Mouse (Mus musculus) natural killer cell, adult 2 months (primary cell): ENCODE results near the gene Agpat4.
"Not testable (repeated sequence)": the region's sequence is repeated elsewhere in the genome, so short reads cannot be mapped to it uniquely, and the experiment has no call there.

Experiments used
- DNase-seq, 2 experiments: peaks; one replicate each; pipeline ENCODE4 v3.0.0; 2022; ENCODE audit warnings: low spot score in 2 of 2

Gene Agpat4

GRCm38 (mm10) chr17:12122262-12122661 lies 3.8 kb downstream of the Agpat4 start:
- not testable (repeated sequence) for DNase-seq

DNA sequence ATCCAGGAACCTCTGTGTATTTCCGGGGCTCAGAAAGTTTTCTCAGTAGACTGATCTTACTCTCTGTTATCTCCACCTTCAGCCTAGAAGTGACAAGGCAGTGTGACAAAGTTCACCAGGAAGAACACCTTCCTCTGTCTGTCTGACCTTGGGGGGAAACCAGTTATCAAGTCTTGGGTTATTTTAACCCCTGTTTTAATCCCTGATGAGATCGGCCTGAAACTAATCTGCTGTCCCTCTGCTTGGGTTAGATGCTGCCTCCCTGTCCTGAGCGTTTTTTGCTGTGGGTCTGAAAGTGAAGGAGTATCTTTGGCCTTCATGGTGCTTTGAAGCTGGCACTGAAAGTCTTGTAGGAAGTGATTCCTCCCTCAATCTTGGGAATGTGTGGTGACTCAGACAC lies 4.7 kb downstream of the Agpat4 start:
- no peak for DNase-seq

DNA sequence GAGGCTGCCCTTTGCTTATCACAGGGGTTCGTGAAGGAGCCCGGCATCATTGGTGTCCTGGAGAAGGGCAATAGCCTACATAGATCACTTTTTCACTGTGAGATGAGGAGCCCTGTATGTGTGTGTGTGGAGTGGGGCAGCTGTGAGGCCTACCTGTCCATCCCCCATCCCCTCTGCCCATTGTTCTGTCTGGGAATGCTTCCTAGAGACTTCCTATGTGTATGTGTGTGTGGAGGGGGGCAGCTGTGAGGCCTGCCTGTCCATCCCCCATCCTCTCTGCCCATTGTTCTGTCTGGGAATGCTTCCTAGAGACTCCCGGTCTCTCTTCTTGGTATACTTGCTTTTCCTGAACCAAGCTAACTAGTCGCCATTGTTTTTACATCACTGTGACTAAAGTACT lies 8.6 kb downstream of the Agpat4 start:
- no peak for DNase-seq

GRCm38 (mm10) chr17:12128976-12129375 lies 10.5 kb downstream of the Agpat4 start:
- no peak for DNase-seq

DNA sequence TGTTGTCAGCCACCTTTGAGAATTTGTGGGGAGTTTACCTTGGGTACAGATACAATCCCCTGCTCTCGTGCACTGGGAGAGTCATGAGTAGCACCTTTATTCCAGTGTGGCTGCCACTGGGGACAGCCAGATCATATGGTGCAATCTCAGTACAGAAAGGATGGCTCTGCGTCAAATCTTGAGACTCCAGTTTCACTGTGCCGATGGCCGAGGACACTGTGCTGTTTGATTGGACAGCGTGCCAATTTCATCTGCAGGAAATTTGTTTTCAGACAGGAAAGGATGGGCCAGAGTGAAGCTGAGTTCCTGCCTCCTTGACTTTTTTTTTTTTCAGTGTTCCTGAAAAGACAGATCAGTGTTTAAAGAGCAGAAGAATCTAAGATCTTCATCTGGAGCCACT lies 12.7 kb downstream of the Agpat4 start:
- DNase-seq = no peak

DNA sequence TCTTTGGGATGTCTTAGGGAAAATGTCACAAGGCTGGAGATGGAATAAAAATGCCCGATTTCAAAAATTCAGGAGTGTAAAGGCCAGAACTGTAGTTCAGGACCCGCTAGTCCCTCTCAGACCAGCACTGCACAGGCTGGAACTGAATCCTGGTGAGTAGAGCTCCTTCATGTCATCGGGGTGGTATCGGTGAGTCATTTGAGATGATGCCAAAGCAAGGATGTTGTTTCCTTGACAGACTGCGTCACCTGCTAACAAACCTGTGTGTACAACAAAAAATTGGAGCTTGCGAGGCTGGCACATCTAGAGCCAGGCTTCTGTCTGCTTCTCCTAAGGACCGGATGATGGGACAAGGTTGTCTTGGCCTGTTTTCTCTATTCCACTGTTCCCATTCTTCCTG lies 13.1 kb downstream of the Agpat4 start:
- no peak for DNase-seq

GRCm38 (mm10) chr17:12132904-12133303 lies 14.4 kb downstream of the Agpat4 start:
- no peak for DNase-seq

DNA sequence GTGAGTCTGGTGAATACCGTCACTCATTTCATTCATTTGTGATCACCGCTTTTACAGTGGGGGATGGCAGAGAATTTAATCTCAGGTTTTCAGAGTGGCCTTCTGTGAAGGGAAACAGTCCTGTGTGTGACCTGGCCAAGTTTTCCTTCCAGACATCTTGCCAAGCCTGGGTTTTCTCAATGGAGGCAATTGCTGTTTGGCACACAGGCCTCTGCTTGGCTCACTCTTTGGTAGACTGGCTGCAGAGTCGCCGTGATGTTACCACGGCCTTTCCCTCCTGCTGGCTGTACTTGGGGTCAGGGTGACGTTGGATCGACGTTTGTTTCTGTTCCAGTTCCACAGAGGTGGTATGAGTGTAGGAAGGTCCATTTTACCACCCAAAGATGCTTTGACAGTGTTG lies 15.5 kb downstream of the Agpat4 start:
- DNase-seq = no peak

- no peak for DNase-seq
Observed at GRCm38 (mm10) chr17:12134975-12135633, 16.6 kb downstream of the Agpat4 start.

DNA sequence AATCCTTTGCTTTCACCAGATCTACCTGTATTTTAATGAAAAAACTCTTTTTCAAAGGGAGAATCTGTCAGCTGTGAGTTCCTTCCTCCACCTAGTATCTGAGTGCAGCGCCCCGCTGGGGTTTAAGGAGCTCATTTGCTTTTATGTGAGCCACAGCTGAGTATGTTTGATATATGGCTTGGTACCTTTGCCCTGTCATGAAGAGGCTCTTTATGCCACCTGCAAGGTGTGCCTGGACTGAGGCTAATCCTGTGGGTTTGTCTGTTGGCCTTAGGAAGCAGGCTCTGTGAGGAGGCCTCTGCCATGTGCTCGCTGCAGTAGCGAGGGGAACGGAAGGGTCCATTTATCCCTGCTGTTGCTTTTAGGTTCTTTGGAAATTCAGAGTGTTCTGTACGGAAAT lies 19.9 kb downstream of the Agpat4 start:
- no peak for DNase-seq

DNA sequence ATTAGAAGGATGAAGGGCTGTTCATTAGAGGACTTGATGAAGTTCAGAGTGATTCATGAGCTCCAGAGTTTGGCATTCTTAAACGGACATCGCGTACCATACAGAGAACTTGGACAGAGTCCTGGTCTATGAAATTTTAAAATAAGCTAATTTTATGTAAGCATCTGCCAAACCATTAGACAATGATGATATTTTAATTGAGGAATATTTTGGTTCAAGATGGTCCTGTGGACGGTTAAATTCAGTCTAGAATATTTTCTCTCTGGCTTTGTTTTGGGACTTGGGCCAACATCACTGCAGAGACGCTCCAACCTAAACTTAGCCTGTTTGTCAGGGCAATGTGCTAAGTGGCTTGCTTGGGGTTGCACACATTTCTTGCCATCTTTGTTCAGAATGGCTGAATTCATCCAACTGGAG lies 25.5 kb downstream of the Agpat4 start:
- no peak for DNase-seq

DNA sequence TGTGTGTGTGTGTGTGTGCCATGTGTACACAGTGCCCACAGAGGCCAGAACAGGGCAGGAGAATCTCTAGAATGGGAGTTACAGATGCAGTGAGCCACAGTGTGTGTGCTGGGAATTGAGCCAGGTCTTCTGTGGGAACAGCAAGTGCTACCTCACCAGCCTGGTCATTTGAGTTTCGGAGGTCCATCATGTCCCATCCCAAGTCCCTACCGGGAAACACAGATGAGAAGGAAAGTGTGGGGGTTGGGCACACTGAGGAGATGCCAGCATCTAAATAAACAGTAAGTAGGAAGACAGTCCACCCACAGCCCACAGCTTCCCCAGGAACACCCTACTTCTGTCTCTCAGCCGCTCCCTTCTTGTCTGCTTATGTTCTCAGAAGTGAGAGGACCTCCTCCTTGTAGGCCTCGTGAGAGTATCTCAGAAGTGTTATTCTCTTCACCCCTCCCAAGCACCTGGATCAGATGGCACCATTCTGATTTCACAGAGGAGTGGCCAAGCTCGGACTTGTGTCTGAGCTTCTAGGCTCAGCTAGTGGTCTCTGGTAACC lies 27.7 kb downstream of the Agpat4 start:
- no peak for DNase-seq

- no peak for DNase-seq
Observed at GRCm38 (mm10) chr17:12147830-12148229, 29.3 kb downstream of the Agpat4 start.

GRCm38 (mm10) chr17:12149232-12149861 lies 30.8 kb downstream of the Agpat4 start:
- no peak for DNase-seq

DNA sequence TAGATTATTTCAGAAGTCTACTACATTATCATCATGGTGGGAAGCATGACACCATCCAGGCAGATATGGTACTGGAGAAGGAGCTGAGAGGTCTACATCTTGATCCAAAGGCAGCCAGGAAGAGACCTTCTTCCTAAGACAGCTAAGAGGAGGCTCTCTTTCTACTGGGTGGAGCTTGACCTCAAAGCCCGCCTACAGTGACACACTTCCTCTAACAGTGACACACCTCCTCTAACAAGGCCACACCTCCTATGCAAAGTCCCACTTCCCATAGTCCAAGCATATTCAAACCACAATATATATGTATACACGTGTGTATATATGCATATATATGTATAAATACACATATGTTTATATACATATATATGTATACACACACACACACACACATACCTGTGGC lies 32.5 kb downstream of the Agpat4 start:
- DNase-seq = no peak

DNA sequence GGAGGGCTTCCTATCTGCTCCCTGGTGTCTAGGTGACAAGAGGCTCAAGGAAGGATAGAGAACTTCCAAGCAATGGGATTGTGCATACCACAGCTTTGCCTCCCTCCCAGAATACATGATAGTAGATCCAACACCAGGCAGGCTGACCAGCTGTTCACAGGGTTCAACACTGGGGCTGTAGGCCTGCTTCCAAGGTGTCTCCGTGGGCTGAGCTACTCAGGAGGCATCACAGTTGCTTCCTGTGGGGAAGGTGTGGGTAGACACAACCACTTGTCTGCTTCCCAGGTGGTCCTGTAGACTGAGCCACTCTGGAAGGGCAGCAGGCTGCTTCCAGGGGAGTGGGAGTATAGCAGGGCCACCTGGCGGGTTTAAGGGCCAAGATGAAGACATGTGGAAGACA lies 35.8 kb downstream of the Agpat4 start:
- DNase-seq = no peak

DNA sequence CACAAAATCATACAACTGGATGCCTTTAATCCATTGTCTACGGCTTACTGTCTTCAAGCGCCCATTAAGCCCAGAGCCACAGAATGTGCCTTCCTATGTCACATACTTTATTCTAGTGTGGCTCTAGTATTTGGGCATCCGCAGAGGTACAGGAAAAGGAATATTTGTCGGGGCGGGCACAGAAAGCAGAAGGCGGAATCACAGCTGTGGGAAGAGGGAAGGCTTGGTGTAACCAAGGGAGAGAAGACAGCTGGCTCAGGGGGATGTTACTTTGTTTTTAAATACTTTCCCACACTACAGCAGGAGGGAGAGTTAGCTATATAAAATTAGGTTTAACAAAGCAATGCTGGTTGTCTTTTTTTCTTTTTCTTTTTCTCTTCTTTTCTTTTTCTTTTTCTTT lies 36.7 kb downstream of the Agpat4 start:
- no peak for DNase-seq

DNA sequence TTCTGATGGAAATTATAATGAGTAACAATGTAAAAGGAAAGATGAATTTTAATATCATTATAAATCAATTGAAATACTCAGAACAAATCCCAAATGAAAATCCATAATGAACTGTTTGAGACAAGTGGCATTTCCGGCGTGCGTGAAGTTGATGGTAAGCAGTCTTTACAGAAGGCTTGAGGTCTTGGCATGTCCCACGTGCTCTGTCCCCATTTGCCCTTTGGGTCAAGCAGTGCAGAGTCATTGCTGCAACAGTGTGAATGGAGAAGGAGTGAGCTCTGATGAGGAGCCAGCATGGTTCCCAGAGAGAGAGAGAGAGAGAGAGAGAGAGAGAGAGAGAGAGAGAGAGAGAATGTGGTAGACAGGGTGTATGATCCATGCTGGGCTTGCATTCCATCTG lies 37.4 kb downstream of the Agpat4 start:
- DNase-seq = no peak

GRCm38 (mm10) chr17:12156661-12157060 lies 38.2 kb downstream of the Agpat4 start:
- no peak for DNase-seq

DNA sequence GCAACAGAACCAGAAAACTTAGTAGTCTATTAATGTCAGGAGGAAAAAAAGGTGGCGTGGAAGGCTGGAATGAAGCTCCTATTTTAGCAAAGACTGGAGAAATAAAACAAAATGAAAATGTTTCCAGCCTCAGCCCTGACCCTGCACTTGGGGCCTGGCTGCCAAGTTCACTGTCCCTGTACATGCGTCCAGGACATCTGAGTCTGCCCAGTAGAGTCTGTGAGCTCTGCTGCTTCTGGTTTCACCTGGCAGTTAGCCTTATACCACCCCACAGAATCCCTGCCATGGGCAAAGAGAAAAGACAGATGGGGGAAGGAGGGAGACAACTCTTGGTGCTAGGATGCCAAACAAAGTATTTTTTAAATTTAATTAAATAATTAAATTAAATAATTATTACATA lies 38.7 kb downstream of the Agpat4 start:
- no peak for DNase-seq

DNA sequence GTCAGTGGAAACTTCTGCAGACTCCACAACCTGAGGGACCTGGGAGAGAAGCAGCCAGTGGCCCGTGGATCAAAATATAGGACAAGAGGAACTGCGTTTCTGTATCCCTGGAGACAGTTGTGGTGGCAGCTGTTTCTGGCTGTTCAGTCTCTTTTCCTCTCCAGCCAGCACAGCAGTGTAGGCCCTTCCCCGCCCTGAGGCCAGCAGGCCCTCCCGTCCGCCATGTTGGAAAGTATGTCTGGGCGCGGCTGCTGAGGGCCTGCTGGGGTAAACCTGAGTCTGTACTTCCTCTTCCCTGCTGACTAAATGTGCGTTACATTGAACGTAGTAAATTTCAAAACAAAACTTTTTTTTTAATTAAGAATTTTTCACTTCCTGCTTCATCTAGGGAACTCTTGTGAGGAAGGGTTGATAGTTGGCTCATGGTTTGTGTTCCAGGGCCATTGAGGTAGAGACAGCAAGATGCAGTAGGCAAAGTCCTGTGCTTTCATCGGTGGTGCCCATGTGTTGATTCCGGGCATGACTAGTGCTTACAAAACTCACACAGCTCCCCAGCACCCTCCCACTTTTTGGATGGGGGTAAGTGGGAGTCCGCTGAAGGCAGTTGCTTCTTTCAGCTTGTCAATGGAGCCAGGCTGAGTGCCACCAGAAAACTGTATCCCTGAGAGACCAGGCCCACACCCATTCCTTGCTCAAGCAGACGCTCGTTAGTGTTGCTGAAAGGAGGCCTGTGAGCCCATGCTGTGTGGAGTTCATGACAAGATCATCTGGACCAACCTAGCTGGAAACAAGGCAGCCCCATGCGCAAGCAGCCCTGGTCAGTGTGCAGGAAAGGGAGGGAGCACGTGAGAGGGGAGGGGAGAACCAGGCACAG lies 40.9 kb downstream of the Agpat4 start:
- peak in 1 of 2 experiments; percentile 58 for DNase-seq

- DNase-seq = no peak
Observed at GRCm38 (mm10) chr17:12160061-12160421, 41.5 kb downstream of the Agpat4 start.

GRCm38 (mm10) chr17:12160540-12160939 lies 42.0 kb downstream of the Agpat4 start:
- no peak for DNase-seq
